Mouse (Mus musculus): ENCODE data around the gene Pgc.

The Pgc gene

DNA sequence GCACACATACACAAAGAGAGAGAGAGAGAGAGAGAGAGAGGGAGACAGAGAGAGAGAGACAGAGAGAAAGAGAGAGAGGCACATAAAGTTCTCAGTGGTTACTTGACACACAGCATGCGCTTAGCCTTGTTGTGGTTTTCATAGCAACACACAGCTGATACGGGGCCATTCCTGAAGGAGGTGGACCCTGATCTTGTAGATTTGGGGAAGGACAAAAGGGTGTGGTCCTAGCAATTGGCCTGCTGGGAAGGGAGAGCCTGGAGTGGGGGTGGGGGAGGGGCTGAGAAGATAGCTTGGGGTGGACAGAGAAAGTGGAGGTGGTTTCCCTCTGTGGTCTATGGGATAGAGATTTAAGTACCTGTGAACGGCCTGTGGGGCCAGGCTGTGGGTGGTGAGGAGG lies 16.6 kb upstream of the Pgc start:
- DNase-seq = no peak

DNA sequence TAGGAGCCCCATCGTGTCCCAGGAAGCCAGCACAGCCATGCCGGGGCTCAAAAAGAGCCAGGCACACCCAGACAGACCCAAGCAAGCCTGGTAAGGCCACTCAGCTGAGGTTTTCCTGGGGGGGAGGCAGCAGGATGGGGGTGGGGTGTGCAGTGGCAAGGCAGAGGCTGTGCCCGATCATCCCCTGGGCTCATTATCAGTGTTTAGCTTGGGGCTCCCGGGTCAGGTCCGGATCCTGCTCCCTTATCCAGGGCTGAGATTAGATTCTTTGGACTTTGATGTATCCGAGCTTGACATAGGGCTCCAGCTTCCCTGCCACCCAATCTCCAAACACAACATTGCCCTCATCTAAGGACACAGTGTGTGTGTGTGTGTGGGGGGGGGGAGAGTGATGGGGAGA lies 14.8 kb upstream of the Pgc start:
- DNase-seq = no peak

- DNase-seq = no peak
Measured at GRCm38 (mm10) chr17:47712889-47713571, 13.6 kb upstream of the Pgc start.

DNA sequence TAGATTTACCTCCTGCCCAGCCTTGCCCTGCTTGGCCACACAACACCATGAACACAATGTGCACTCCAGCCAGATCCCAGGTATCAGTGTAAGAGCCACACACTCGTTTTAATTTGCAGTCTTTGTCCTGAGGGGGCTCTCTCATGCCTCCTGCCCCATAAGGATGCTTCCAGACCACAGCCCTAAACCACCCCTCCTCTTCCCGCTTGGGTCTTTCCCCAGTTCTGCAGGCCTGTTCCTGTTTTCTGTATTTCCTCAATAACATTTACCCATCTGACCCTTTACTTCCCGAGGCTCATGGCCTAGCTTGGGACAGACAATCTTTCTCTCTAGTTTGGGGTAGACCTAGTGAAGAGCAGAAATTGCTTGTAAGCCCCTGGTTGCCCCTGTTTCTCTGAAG lies 11.6 kb upstream of the Pgc start:
- DNase-seq = no peak

- DNase-seq = no peak
Measured at GRCm38 (mm10) chr17:47721183-47721582, 5.5 kb upstream of the Pgc start.

GRCm38 (mm10) chr17:47730633-47731575 lies 4.3 kb downstream of the Pgc start:
- no peak for DNase-seq

DNA sequence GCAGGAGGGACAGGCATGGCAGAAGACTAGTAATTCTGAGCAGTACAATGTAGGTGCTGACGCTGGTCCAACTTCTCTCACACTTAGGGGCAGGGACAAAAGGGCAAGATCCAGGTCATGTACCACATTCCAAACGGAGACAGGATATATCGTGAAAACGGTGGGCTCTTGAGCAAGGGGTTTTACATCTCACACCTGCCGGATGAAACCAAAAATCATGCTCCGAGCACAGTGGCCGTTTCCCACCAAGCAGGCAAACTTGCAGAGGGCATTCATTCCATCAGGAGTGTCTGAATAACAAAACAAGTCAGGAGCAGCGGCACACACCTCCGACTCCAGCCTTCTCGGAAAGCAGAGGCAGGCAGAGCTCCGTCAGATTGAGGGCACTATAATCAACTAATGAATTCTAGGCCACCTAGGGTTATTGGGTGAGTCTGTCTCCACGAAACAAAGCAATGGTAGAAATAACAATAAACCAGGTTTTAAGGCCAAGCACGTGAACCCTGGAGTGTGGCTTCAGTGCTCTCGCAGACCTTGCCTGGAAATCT lies 9.0 kb downstream of the Pgc start:
- DNase-seq = no peak

GRCm38 (mm10) chr17:47736856-47737255 lies 10.2 kb downstream of the Pgc start, which contains the start of gene Tfeb:
Gene Tfeb (plus strand): TSS chr17:47737030.
- peak; percentile 94 to 98 for DNase-seq

- DNase-seq = peak; percentile 94 to 95
Measured at GRCm38 (mm10) chr17:47737271-47738065, 10.8 kb downstream of the Pgc start.

DNA sequence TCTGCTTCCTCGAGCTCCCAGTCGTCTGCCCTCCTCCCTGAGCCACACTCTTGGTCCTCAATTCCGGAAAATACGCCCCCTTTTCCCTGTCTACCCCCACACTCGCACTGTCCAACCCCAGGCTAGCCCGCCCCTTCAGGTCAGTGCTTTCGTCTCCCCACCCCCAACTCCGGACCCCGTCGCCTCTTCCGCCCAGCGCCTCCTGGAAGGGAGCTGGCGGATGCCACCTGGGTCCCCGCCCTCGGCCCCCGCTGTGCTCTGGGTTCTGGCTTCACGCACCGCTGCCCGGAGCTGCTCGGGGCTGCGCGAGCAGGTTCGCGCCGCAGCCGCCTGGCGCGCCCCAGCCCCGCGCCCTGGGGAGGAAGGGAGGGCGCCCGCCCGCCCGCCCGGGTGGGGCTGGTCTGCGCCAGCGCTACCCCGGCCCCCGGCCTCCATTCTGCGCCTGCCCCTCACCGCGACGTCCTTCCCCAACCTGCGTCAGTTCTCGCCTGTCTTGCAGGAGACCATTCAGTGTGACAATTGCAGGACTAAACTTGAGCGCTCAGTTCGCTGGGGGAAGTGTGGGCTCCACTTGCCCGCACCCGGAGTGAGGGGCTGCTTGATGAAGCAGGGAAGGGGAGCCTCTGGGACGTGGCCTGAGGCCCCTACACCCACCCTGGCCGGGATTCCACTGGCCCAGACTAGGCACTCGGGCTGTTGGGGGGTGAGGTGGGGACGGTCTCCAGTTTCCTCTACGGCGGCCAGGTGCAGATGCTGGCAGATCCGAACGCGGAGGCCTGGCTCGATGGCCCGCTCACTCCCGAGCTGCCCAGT lies 11.6 kb downstream of the Pgc start:
- peak; percentile 74 to 77 for DNase-seq

DNA sequence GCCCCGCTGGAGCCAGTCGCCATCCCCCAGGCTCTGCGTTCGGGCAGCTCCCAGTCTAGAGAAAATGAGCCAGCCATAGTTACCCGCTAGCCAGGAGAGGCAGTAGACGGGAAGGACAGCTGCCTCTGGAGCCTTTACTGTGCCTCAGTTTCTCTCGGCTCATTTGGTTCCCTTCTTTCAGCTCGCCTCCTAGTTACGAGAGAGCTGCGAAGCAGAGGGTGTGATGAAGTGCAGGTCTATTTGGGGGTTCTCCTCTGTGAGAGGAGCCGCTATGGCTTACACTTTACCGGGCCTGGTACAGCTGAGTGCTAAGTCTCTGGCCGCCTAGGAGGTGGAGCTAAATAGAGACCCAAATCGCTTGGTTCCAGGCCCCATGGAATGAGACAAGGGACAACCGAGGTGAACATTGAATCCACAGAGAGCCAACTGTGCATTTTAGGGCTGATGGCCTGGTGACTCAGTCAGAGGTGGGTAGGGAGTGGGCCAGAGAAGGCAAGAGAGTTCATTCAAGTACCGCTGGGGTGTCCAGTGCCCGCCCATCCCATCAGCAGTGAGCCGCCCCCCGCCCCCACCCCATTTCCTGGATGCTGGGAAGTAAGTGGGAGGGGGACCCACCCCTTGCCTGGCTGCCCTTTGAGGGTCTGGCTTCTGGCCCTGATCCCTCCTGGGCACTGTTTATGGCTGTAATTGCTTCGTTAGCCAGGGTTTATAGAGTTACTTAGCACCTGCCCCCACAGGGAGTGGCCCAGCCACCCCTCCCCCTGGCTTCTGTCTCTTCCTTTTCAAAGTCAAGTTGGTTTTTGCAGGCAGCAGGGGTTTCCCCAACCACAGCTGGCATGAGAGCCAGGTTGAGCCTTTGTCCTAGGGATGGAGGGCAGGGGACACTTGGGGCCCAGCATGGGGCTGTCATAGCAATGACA lies 12.5 kb downstream of the Pgc start:
- DNase-seq = peak; percentile 44 to 57

DNA sequence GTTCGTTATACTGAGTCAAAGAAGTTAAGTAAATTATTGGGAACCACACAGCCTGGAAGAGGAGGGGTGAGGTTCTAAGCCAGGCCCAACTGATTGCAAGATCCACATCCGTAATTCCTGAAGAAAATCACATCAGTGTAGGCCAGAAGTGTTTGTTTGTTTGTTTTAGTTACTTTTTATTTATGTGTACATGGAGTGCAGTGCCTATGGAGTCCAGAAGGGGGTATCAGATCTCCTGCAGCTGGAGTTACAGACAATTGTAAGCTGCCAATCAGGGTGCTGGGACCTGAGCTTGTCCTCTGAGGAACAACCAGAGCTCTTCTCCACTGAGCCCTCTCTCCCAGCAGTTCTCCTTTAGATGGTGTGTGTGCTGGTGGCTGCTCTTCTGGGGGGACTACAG lies 13.5 kb downstream of the Pgc start:
- DNase-seq = no peak

DNA sequence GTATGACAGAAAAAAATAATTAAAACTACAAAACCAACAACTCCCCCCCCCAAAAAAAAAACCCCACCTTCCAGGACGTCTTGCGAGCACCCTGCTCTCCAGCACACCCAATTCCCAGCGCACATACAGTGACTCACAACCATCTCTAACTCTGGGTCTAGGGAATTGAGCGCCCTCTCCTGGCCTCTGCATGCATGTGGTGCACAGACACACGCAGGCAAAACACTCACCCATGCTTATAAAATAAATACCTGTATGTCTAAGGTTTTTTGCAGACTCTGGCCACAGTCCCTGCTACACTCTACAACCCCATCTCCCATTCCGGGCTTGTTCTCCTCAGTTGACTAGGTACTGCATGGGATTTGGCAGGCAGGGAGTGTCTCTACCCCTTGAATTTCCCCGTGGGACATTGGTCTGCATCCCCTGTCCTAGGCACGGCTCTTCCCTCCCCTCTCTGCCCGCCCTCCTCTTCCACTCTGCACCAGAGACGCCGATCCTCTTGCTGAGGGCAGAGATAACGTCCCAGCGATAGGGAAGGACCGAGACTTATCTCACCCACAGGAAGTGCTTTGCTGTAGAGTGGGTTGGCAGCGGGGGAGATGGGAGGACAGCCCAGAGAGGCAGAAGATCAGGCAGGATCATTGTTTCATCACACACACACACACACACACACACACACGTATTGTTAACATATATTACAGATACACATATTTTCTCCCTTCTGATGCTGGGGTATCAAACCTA lies 16.5 kb downstream of the Pgc start:
- no peak for DNase-seq

DNA sequence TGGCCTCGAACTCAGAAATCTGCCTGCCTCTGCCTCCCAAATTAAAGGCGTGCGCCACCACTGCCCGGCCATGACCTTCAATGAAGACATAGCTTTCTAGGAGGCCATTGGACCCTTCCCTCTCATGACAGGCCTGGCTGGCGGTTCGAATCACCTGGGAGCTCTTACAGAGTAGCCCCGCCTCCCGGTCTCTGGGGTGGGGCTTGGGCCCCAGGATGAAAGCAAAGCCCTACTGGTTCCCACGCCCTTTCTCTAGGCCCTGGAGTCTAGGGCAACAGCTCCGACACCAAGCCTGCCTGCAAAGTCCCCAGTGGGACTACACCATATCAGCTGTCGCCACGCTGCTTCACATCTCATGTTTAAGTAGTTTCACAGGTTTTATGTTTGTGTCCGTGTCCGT lies 17.4 kb downstream of the Pgc start:
- DNase-seq = no peak

DNA sequence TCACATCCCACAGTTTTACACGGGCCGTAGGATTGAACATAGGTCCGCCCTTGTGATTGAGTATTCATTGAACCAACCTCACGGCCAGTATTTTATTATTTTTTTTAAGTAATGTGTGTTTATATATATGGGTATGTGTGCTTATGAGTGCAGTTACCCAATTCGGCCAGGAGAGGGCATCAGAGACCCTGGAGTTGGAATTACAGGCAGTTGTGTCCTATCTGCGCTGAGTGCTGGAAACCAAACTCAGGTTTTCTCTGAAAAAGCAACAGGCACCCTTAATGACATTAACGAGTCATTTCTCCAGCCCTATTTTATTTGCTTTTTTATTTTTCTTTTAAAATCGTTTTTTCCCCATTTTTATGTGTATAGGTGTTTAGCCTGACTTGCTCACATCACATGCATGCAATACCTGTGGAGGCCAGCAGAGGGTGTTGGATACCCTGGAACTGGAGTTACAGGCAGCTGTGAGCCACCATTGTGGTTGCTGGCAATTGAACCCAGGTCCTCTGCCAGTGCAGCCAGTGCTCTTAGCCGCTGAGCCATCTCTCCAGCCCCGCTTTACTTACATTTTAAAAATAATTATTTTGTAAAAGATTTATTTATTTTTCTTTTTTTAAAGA lies 18.2 kb downstream of the Pgc start:
- no peak for DNase-seq

- DNase-seq = no peak
Measured at GRCm38 (mm10) chr17:47748791-47749553, 22.3 kb downstream of the Pgc start.

GRCm38 (mm10) chr17:47749626-47750025 lies 23.0 kb downstream of the Pgc start:
- DNase-seq = no peak

GRCm38 (mm10) chr17:47750101-47750500 lies 23.5 kb downstream of the Pgc start:
- no peak for DNase-seq

- DNase-seq = no peak
Measured at GRCm38 (mm10) chr17:47751811-47752210, 25.2 kb downstream of the Pgc start.
